Mouse (Mus musculus): ENCODE results near the gene Dgkh. TPM values are rescaled to one million over a fixed set of nuclear protein-coding genes. Genes with fewer than 3 reads are reported as not detected.

The Dgkh gene
- total RNA-seq, 2 experiments from 2014 or later = 61.0 to 64.8 TPM

DNA sequence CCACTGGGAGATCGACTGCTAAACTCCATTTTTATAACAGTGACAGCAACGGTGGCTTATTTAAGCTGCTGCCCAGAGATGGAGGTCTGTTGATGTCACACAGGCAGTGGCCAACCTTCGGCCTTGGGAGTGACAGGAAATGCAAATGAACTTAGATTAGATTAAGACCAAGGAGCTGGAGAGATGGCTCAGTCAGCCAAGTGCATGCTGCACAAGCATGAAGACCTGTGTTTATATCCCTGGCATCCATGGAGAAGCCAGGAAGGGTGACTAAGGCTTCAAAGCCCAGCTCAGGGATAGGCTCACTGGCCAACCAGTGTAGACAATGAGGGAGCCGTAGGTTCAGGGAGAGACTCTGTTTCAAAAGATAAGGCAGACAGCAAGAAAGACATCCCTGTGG, 48.4 kb downstream of the Dgkh start:
- intact Hi-C loops (cut with DNase I) = no loop called here
- no peak for DNase-seq

DNA sequence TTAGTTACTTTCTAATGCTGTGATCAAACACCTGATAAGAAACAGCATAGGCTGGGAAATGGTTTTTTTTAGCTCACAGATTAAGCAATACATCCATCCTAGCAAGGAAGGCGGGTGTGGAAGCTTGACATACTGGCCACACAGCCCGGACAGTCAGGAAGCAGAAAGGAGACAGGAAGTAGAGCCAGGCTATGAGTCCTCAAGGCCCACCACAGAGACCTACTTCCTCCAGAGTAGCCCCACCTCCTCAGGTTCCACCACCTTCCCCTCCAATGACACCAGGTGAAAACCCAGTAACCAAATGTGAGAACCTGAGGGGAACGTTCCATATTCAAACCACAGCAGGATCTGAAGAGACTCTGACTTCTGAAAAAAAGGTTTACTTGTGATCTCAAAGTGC, 53.6 kb downstream of the Dgkh start:
- DNase-seq = no peak
- intact Hi-C loops (cut with DNase I) = loop anchor here (5.0 kb wide), 1 partner anchor 168 kb away; the partner anchor contains the start of gene Vwa8

DNA sequence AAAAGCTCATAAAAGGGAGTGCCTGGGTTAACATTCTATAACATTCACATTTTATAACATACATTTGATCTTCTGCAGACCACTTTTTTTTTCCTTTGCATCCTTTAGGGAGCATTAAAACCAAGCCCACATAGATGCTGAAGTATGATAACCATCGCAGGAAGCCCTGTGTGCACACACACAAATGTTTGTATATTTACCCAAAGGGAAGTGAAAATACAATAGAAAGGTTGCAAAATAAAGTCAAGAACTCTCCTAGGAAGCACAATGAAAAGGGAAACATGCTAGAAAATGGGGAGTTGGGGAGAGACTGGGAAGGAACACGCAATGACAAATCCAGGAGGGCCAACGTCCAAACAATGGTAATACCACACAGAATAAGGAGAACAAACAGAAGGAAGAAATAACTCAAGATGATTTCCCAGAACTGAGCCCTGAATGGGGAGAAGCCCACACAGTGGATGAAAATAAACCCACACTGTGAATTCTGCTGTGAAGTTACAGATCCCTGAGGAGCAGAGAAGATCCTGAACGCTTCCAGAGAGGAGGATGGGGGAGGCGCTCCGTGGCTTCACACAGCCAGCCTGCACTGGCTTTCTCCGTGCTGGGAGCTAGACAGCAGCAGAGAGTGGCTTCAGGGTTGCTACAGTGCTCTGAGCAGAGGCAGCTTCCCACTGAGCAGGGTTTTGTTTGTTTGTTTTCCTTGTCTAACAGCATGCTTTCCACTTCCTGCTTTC, 54.6 kb downstream of the Dgkh start:
- no peak for DNase-seq

DNA sequence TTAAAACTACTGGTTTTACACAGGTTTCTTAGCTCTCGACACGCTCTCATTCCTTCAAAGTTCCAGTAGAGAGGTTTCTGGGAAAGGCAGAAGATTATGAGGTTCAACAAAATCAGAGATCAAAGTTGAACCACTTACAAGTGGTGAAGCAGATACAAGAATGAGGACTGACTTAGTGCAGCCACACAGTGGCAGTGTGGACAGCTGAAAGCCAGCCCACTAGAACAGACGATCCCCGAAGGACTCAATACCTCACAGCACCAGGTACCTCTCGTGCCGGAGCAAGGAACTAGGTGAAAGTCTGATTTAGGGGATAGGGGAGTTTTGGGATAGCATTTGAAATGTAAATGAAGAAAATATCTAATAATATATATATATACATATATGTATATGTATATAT, 56.1 kb downstream of the Dgkh start:
- intact Hi-C loops (cut with DNase I) = loop anchor here (5.0 kb wide), 1 partner anchor 171 kb away; the partner anchor contains the start of gene Vwa8
- no peak for DNase-seq

More for the DNA sequence above, 54.6 kb downstream of the Dgkh start:
- intact Hi-C loops (cut with DNase I) = loop anchor here (5.0 kb wide), 1 partner anchor 169 kb away; the partner anchor contains the start of gene Vwa8

DNA sequence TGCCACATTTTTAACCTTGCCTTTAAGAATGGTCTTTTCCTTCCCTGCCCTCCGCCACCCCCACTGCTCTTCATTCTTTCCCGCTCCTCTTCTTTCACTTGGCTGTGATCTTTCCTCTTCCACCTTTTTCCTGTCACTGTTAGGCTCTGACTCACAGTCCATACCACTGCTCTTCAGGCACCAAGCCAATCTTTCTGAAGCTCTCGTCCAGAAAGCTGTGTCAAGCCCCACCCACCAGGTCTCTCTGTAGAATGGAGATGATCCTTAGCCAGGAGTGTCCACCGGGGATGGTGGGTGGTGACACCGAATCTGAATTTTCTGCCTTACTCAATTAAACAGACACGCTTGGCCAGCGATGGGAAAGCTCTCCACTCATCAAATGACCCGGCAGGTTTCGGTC, 58.0 kb downstream of the Dgkh start:
- no peak for DNase-seq
- intact Hi-C loops (cut with DNase I) = loop anchor here (5.0 kb wide), 2 partner anchors 173 to 433 kb away; partner anchors contain the start of gene Vwa8

DNA sequence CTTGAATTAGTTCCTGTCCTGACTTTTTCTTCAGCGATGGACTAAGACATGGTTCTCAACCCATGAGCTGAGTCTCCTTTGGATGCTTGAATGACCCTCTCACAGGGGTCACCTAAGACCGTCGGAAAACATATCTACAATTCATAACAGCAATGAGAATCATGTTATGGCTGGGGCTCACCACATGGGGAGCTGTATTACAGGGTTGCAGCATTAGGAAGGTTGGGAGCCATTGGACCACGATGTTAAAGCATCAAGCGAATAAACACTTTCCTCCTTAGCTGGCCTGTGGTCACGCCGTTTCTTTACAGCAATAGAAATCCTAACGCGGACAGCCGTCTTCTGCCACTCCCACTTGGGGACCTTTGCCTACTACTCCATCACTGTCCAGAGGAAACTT, 62.6 kb downstream of the Dgkh start:
- no peak for DNase-seq
- intact Hi-C loops (cut with DNase I) = loop anchor here (5.0 to 10.0 kb wide), 2 partner anchors 437 to 655 kb away; no protein-coding TSS in a partner anchor

DNA sequence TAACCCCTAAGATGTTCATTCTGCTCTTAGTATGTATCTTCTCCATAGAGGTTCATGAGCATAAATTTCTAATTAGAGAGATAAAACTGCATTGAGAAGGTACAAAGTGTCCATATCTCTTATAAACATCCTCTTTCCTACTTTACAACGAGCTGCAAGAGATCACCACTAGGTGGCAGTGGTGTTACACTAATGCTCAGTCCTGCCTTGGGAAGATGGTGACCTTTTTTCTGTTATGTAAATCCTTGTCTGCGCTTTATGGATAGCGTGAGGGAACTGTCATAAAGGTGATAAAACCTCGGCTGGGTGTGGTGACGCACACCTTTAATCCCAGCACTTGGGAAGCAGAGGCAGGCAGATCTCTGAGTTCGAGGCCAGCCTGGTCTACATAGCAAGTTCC, 64.3 kb downstream of the Dgkh start:
- peak; percentile 80 for DNase-seq
- intact Hi-C loops (cut with DNase I) = loop anchor here (10.0 kb wide), 1 partner anchor 657 kb away; no protein-coding TSS in a partner anchor

DNA sequence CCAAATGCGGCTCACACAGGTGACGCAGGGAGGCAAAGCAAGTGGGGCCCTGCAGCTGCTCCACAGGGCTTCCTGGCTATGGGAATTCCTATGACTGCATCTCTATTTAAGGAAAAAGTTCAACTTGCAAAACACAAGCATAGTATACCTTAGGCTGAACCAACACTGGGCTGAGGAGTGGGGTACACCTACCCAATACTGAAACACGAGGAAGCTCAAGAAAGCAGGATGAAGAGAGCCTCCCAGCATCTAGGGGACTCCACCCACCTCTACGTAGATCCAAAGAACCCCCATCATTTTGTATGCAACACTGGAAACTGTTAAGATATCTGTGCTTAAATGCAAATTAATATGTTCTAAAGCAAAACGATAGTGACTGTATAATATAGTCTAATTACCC, 64.8 kb downstream of the Dgkh start:
- DNase-seq = no peak
- intact Hi-C loops (cut with DNase I) = loop anchor here (10.0 kb wide), 1 partner anchor 657 kb away; no protein-coding TSS in a partner anchor

DNA sequence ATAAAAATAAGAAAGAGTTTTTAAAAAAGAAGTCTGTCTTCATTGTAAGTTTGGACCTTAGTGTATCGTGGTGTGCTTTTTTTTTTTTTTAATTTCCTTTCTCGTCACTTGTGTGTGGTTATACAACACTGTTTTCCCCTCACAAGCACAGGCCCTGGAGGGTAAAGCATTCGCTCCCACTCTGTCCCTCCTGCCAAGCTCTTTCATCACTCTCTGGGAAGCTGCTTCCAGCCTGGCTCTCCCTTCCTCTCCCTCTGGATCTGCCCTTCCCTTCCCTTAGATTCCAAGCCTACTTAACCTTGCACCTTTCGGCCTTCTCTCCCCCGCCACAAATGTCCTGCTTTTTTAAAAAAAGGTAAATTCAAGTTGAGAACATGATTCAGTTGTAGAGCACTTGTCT, 69.9 kb downstream of the Dgkh start:
- no peak for DNase-seq
- intact Hi-C loops (cut with DNase I) = loop anchor here (10.0 kb wide), 1 partner anchor 662 kb away; no protein-coding TSS in a partner anchor

DNA sequence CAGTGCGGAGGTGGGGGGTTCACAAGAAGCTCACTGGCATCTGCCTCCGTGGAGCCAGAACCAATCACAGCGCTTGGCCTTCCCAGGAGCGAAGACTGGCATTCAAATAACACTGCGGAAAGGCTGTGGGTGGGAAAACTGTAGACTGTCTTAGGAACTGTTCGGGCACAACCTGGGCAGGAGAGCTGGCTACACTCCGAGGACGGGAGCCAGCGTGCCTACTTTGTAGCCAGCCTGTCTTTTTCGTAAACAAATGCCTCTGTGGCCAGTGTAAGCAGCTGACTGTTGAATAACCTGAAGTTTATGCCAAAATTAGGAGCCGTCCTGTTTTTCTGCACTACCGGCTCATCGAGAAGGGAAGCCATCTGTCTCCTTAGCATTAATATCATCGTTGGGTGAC, 71.1 kb downstream of the Dgkh start:
- intact Hi-C loops (cut with DNase I) = loop anchor here (10.0 kb wide), 1 partner anchor 663 kb away; no protein-coding TSS in a partner anchor

DNA sequence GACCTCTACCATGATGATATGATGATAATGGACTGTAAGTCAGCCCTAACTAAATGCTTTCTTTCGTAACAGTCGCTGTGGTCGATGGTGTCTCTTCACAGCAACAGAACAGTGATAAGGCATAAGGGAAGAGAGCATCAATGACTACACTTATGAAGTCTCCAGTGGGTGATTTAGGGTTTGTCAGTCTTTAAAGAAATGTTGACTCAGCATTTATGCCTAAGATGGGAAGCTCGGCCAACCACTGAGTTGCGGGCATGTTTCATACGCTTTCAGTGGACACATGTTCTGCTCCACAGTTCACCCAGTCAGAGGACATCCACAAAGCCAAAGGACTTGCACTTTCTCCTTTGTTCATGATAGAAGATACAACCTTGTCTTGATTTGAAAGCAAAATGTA, 73.9 kb downstream of the Dgkh start:
- intact Hi-C loops (cut with DNase I) = no loop called here
- no peak for DNase-seq

More for the DNA sequence above, 71.1 kb downstream of the Dgkh start:
- DNase-seq = no peak

DNA sequence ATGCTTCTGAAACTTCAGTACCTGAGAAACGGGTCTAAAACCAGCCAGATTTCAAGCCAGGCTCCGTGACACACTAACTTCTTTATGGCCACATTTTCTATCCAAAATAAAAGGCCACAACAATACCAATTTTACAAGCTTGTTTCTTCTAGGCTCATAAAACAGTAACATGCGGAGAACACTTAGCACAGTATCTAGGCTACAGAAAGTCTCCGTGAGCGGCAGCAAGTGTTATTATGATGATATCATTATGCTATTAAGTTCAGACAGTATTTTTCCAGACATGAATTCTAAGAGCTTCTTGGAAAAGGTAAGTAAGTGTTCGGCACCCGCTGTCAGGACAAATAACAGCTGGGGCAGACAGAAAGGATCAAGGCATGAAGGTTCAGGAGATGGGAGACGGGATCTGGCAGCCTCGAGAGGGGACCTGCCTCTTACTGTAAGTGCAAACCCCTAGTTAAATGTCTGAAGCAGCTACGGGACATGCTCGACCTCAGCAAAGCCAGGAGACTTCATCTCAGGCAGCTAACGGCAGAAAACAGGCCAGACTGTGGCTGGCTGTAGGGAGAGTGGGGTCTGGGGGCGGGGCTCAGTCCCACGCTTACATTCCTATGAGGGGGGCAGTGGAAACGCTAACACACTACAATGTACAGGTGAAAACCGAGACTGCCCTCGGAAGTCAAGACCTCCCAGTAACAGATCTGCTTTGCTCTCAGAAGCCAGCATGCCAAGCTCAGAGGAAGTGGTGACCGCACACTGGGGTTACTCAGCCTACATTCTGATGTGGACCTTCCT, 75.5 kb downstream of the Dgkh start:
- intact Hi-C loops (cut with DNase I) = no loop called here
- no peak for DNase-seq

DNA sequence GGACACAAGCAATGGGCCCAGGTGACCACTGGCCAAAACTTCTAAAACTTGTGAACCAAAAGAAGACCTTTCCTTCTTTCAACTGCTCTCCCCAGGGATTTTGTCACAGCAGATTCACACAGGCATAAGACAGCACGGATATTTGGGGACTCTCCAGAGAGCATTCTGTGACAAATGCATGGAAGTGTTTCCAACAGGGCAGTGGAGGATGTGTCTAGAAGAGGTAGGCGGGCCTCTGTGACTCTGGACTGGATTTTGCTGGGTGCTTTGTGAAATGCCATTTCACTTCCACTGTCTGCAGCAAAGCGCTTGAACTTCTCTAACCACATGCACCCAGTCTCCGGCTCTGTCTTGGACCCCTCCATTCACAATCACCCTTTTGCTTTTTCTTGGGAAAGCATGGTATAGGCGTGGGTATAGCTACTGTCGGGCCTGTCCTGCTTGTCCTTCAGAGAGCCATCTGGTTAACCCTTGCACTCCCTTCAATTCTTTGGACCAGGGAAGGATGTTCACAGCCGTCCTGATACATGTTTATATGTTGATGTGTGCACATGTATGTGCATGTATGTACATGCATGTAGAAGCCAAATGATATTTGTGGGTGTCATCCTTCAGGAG, 77.5 kb downstream of the Dgkh start:
- no peak for DNase-seq
- intact Hi-C loops (cut with DNase I) = no loop called here

DNA sequence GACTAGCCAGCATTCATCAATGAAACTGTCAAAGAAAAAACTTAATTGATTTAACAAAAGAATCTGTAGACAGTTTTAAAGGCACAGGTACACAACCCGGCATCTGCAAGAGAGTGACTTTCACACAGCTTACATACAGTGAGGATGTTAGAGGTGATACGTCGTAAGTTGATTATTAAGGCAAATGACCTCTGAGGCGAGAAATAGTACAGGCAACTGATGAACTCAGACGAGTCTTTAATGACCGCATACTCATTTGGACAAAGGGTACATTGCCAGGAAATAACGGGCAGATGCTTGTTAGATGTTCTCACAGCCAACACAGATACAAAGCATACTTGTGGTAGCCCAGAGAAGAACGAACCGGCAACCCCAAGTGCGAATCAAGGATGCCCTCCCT, 78.4 kb downstream of the Dgkh start:
- intact Hi-C loops (cut with DNase I) = no loop called here

DNA sequence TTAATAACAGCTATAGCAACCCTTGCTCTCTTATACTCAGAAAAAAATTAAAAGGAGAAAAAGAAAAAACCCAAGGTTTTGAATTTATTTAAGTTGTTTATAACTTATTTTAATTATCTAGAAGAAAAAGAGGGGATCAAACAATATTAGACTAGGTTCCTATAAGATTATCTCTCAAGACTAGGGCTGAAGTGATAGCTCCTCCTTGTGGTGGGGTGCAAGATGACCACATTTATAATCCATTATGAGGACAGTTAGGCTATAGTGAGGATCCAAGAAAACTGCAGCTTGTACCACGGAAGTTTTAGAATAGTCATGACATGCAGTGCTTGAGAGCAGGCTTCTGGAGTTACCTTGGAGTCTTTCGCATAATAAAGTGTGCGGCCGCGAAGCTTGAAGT, 79.2 kb downstream of the Dgkh start:
- no peak for DNase-seq
- intact Hi-C loops (cut with DNase I) = no loop called here

More for the DNA sequence above, 78.4 kb downstream of the Dgkh start:
- no peak for DNase-seq

DNA sequence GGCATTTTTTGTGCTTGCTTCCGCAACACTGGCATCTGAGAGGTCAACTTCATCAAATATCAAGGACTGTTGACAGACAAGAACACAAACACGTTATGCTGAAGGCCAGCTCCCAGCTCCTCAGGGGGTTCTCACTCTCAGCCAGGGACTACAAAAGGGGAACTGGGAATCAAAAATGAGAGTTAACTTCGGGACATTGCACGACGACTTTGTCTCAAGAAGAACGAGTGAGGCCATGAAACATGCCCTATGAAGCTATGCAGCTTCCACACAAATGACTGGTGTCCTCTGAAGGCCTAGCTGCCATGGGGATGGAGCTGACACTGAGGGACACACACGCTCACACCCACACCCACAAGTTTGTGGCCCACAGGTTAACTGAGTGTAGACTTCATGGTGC, 80.9 kb downstream of the Dgkh start:
- DNase-seq = no peak
- intact Hi-C loops (cut with DNase I) = no loop called here

DNA sequence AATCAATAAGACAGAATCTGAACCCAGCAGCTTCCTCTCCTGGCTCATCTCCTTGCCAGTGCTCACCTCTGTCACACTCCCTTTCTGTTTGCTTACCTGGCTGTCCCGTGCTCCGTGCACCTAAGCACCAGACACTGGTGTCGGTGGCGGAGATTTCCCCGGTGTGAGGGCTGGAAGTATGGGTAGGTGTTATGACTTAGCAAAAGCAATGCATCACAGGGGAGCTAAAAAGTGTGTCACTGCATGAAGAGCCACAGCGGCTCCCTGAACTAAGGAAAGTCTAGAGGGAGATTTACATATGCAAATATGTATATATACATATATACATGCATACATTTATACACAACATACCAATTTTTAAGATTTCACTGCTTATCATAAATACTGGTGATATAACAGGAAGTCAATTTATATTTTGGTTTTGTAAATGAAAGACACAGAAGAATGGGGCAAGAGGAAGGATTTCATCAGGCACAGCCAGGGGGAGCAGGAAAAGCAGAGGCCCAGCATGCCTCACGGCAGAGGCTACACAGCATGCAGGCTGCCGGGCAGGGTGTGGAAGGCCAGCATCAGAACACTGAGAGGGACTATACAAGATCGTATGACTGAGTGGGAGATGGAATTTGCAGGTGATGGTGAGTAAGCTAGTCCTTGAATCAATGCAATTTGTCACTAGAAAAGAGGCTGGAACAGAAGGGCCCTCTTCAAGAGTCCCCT, 82.0 kb downstream of the Dgkh start:
- no peak for DNase-seq
- intact Hi-C loops (cut with DNase I) = no loop called here

DNA sequence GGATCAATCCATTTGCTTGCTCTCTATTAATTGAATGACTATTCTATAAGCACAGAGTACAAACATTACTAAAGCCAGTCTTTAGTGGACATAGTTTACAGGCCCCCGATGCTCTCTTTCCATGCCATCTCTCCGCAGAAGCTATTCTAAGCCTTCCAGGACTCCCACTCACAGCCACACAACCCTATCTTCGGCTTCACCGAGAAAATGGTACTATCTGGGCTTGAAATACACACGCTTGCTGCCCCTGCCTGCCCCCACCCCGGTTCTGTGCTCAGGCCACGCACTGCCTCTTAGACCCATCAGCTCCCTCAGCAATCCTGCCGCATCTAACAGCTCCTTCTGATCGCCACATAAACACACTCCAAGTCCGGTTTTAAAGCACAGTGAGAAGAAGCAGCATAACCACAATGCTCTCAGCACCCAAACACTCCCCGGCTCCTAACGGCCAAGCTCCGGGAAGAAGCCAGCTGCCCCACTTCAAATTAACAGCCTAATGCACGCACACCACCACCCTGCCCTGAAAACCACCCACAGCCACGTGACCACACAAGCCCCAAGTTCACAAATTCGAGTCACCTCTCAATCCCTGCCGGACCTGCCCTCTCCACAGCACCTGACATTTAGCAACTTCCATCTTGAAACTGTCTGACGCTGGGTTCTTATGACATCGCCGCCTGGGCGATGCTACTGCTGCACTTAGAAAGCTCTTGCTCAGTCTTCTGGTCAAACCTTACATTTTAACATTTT, 82.9 kb downstream of the Dgkh start:
- intact Hi-C loops (cut with DNase I) = no loop called here

DNA sequence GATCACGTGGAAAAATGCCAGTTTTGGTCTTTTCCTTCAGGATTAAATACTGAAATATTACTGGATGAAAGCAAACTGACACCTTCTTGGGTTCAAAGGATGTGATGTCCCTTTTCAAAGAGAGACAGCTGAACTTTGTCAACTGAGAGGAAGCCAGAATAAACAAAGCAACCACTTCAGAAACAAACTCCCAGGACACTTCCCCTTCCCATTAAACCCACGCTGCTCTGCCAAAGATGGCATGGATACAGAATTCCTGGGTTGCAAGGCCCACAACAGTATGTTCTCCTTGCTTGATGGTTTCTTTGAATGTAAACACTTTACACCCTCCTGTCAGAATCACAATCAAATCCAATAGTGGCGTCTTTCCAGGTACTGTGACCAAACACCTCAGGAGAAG, 87.0 kb downstream of the Dgkh start:
- DNase-seq = no peak
- intact Hi-C loops (cut with DNase I) = no loop called here

More for the DNA sequence above, 82.9 kb downstream of the Dgkh start:
- DNase-seq = no peak

DNA sequence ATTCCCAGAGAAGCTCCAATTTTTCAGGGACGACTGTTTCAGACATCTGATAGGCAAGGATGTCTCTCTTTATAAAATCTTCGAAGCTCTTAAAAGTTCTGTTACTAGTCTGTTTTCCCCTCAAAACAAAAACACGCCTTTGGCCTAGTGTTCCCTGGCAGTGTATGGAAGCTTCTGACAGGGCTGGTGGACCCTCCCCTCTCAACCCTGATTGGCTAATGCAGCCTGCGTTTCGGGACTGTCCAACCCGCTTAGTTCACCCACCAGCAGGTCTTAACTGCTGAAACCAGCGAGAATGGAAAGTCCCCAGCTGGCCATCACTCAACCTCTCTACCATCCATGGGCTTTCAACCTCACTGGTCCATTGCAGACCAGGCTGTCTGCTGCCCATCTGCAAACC, 91.3 kb downstream of the Dgkh start:
- intact Hi-C loops (cut with DNase I) = no loop called here
- no peak for DNase-seq
